Mouse (Mus musculus): ENCODE data around the gene Mlec.
A peak's percentile ranks its signal among the peaks of the same experiment; 100 is the strongest.
"Not testable (repeated sequence)": the region's sequence is repeated elsewhere in the genome, so short reads cannot be mapped to it uniquely, and the experiment has no call there.

Mlec gene

GRCm38 (mm10) chr5:115150991-115151390, 7.0 kb downstream of the Mlec start:
- DNase-seq, result no peak

GRCm38 (mm10) chr5:115149675-115150459, 8.1 kb downstream of the Mlec start:
- no peak for DNase-seq

GRCm38 (mm10) chr5:115148872-115149271, 9.1 kb downstream of the Mlec start:
- not testable (repeated sequence) for DNase-seq

GRCm38 (mm10) chr5:115148378-115148777, 9.6 kb downstream of the Mlec start:
- DNase-seq, result no peak

- no peak for DNase-seq
Observed at GRCm38 (mm10) chr5:115147388-115147787, 10.6 kb downstream of the Mlec start.

- DNase-seq, result no peak
Observed at GRCm38 (mm10) chr5:115146747-115147130, 11.2 kb downstream of the Mlec start.

- DNase-seq, result no peak
Observed at GRCm38 (mm10) chr5:115145976-115146746, 11.8 kb downstream of the Mlec start.

- DNase-seq, result no peak
Observed at GRCm38 (mm10) chr5:115145253-115145968, 12.6 kb downstream of the Mlec start.

GRCm38 (mm10) chr5:115144471-115144870, 13.5 kb downstream of the Mlec start:
- DNase-seq, result no peak

GRCm38 (mm10) chr5:115143552-115143951, 14.4 kb downstream of the Mlec start:
- no peak for DNase-seq

GRCm38 (mm10) chr5:115142166-115142697, 15.7 kb downstream of the Mlec start:
- no peak for DNase-seq

- DNase-seq, result no peak
Observed at GRCm38 (mm10) chr5:115140726-115141125, 17.3 kb downstream of the Mlec start.

- DNase-seq, result no peak
Observed at GRCm38 (mm10) chr5:115139124-115139523, 18.9 kb downstream of the Mlec start.

- peak; percentile 85 to 96 for DNase-seq
Observed at GRCm38 (mm10) chr5:115134234-115135165, 23.5 kb downstream of the Mlec start, which contains the start of gene Unc119b. TSS of gene Unc119b (minus strand) at chr5:115134975.

- DNase-seq, result peak in 1 of 2 experiments; percentile 33
Observed at GRCm38 (mm10) chr5:115133358-115134066, 24.5 kb downstream of the Mlec start.

GRCm38 (mm10) chr5:115132465-115132864, 25.5 kb downstream of the Mlec start:
- no peak for DNase-seq

GRCm38 (mm10) chr5:115129328-115129727, 28.7 kb downstream of the Mlec start:
- DNase-seq, result no peak

GRCm38 (mm10) chr5:115127421-115128179, 30.4 kb downstream of the Mlec start:
- DNase-seq, result no peak

- no peak for DNase-seq
Observed at GRCm38 (mm10) chr5:115126578-115127312, 31.2 kb downstream of the Mlec start.
